Mouse (Mus musculus): ENCODE measurements around the gene Gm8126.
"Not testable (repeated sequence)": the region's sequence is repeated elsewhere in the genome, so short reads cannot be mapped to it uniquely, and the experiment has no call there.

The Gm8126 gene

DNA sequence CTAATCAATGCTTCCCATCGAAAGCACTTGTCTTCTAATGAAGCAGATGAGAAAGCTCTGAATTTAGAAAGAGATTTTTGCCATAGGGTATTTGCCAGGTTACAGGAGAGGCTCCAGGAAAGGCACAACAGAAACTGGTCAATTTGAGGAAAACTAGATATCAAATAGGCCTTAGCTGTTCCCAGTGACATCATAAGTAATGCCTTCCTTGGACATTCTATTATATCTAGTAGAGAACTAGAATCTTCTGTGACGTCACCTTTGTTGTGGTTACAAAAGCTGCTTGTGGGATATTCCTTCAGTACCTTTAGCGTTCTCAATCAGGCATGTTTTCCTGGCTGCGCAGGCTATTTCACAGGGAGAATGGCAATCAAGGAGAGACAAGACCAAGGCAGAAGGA is at the start of gene Gm8126:
Gene Gm8126, plus strand, starts transcription at position 301 of the 400 bp plus-strand sequence.
- not testable (repeated sequence) for DNase-seq (ENCODE audit: low read depth, low spot score)

DNA sequence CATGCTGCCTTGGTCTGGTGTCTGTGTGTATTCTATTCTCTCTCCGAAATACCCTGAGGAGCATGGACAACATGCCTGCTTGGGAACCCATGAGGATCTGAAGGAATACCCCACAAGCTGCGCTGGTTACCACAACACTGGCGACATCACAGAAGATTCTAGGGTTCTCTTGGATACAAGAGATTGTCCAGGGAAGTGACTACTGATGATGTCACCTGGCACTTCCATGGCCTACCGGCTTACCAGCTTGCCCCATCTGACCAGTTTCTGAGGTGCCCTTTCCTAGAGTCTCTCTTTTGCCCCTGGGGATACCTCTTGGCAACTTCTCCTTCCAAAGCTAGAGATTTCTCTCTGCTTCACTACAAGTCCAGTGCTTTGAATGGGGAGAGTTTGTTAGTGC is 23.2 kb upstream of the Gm8126 start, which contains the start of gene Gm8122:
Gene Gm8122, minus strand, starts transcription at position 101 of the 400 bp plus-strand sequence.
- DNase-seq (ENCODE audit: low read depth, low spot score), result not testable (repeated sequence)

DNA sequence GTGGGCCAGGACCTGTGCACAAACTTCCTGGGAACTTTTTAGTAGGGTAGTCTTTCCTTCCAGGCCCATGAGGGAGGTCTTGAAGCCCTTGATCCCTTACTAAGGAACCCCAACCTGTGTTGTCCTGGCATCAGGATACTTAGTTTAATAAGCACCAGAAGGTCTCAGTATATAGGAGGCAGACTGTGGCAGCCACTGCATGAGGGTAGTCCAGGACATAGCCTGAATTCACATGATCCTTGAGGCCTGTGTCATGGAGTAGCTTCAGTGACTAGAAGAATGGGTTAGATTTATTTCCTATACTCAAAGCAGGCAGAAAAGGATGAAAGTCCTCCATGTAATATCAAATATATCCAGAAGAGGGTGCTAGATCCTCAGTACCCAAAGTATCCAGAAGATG is 20.7 kb upstream of the Gm8126 start:
- DNase-seq (ENCODE audit: low read depth, low spot score), result not testable (repeated sequence)

DNA sequence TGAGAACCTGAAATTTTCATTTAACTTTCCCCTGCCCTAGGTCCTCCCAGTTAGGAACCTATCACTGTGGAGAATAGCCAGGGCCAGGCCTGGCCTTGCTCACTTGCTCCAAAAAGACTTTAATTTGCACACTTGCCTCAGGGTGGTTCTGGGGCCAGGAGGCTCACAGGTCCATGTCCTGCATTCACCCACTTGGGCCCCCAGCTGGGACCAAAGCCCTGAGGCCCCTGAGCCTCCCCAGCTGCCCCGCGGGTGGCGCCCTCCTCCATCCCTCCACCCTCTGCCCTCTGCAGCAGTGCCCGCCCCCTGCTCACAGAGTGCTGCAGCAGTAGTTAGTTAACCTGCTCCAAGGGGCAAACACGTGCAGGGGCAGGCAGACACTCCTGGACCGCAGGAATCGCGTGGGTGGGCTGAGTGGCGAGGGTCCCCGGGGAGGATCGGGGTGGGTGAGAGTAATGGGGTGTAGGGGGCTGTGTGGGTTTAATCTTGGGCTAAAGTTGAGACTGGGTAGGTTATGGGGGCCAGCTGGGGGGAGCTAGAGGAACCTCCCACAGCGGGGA is 8.8 kb upstream of the Gm8126 start:
- not testable (repeated sequence) for DNase-seq (ENCODE audit: low read depth, low spot score)

DNA sequence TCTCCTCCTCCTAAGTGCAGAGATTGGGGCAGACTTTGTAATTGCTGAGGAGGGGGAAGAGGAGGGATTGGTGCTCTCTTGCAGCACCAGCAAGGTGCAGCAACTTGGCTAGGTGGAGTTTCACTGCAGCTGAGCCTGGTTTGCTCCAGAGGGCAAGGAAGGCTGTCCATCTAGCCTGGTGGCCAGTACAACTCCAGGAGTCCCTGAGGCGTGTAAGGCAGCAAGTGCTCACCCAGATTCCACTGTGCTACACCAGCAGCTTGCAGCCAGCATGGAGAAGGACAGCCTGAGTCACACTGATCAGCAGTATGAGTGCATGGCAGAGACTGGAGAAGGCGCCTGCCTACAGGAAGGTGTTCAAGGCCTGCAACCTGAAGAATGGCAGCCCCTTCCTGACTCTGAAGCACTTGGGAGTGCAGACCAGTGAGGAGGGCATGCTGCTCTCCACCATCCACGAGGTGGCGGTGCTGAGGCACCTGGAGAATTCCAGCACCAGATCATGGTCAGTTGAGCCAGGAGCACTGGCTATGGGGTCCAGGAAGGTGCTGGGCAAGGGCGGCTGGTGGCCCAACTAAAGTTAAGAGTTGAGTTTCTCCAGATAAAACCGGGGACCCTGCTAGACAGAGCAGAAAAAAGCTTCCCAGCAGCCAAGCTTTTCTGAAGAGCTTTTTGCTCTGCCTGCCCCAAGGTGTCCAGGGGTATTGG is 7.7 kb upstream of the Gm8126 start:
- not testable (repeated sequence) for DNase-seq (ENCODE audit: low read depth, low spot score)

DNA sequence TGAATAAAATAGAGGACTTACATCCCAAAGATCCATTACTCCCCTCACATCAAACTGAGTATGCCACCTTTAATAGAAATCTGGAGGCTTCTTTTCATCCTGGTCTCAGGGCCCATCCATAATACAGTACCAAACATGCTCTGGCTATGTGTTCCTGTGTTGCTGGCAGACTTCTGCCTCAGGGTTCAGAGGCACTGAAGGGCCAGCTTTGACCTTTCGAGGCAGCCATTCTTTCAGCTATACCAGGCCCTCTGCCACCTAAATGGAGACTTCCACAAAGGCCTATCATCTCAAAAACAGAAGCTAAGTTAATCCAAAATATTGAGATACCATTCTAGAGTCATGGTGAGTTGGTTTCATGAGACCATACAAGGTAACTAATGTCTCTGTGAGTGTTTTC is 1.9 kb upstream of the Gm8126 start:
- DNase-seq (ENCODE audit: low read depth, low spot score), result not testable (repeated sequence)

DNA sequence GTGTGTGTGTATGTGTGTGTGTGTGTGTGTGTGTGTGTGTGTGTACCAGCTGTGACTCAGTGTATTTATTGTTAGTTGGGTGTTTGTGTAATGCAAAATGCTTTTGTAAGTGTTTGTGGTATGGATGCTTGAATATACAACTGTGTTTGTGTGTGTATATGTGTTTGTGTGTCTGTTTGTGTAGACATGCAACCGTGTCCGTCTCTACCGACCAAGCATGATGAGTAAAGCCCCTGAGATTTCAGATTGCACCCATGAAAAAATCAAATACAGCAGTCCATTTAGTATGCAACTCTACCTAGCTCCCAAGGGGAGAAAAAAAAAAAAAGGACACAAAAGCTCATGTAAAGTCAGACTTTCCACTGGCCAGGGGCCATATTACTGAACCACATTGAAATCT is 5.0 kb downstream of the Gm8126 start:
- not testable (repeated sequence) for DNase-seq (ENCODE audit: low read depth, low spot score)

DNA sequence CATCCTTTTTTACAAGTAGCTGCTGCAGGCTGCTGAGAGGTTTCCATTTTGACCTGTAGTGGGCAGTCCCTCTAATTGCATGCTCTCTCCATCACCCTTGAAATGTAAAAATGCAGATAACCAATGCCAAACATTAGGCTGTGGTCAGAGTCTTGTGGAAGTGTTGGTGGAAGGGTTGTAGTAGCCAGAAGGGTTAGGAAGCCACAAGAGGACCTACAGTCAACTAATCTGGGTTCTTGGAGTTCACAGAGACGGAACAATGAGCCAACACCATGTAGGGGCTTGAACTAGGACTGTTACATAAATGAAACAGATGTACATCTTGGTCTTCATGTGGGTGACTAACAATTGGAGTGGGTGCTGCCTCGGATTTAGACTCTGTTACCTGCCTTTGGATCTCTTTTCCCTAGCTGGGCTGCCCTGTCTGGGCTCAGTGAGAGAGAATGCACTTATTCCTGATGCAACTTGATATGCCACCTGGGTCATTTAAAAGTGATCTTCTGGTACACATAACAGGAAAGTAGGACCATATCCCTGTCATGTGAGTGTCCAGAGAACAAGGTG is 10.2 kb downstream of the Gm8126 start:
- peak; percentile 1 for DNase-seq (ENCODE audit: low read depth, low spot score)

DNA sequence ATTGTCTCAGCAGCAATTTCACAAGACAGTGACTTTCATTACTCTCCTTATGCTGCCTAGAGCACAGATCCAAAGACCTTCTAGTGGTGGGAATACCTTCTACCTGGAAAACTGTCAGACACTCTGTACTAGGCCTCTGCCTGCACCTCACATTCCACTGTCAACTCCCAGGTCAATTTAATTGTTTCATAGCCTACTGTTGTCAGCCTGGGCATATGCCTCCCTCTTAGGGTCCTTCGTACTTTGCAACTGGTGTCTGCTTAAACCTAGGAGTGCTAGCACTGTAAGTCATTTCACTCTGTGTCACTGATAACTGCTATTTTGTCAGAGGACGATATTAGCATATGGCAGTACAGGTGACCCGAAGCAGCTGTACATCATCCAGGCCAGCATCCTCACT is 10.8 kb downstream of the Gm8126 start:
- not testable (repeated sequence) for DNase-seq (ENCODE audit: low read depth, low spot score)

DNA sequence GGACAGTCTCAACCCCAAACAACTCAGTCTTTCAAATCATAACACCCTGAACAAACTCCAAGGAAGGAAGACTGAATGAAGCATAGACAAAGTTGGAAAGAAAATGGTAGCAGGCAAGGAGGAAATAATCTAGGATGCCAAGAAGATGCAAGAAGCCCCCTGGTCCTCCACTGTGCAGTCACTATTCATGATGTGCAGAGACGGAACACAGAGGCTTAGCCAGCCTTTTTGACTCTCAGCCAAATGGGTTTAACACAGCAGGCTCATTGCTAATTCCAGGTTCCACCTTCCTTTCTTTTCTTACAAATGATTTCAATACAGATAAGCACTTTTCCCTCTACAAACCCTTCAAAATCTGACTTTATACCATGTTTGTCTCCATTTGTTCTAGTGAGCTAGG is 14.7 kb downstream of the Gm8126 start:
- not testable (repeated sequence) for DNase-seq (ENCODE audit: low read depth, low spot score)

DNA sequence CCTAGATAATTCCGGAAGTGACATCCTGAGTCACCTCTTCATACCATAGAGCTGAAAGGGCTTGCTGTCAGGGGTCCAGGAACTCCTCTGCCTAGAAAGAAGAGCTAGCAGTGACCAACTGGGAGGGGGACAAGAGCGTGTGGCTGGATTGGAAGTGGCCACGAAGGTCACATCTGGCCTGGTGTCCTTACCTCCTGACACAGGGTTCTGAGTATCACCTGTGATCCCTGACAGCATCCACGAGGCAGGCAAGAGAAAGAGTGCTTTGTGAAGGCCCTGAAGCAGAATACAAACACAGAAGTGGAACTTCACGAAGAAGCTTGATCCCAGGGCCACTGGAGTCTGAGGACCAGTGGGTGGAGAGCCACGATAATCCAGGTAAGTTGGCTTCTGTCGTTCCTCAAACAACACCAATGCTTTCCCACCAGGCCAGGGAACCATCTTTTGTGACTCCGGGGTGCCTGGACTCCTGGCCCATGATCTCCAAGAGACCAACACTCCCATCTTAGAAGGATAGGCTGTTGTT is 16.6 kb downstream of the Gm8126 start, which contains the start of gene Gm9732:
Gene Gm9732, plus strand, starts transcription at position 51 of the 526 bp plus-strand sequence.
- DNase-seq (ENCODE audit: low read depth, low spot score), result not testable (repeated sequence)

DNA sequence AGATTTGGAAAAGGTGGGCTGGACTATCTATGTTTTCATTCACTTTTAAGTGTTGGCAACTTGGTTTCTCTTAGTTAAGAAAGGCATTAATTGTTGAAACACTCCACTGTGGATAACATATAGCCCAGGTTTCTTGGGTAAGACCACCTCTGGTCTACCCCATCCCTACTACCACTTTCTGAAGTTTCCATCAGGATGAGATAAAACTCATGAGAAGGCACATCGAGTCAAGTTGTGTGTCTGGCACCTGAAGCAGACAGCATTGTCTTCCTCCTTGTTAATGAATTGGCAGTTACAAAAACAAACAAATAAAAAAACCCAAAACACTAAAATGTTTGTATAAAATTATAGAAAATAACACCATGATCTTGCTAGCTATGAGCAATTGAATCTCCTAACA is 17.3 kb downstream of the Gm8126 start:
- not testable (repeated sequence) for DNase-seq (ENCODE audit: low read depth, low spot score)

DNA sequence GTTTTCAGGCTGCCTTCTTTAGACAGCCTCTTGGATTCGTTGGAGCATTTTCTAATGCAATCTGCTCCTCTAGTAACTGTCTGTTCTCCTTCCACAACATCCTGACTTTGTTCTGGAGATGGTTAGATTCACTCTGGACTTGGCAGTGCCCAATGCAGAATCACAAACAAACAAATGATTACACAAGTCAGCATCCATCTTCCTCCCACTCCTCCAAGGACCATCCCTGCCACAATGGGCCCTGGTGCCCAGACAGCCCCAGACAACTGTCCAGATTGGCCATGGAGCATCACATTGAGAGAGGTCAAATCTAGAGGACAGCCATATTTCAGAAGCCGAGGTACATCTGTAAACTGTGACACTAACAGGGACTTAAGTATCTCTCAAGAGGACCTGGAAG is 19.0 kb downstream of the Gm8126 start:
- not testable (repeated sequence) for DNase-seq (ENCODE audit: low read depth, low spot score)

DNA sequence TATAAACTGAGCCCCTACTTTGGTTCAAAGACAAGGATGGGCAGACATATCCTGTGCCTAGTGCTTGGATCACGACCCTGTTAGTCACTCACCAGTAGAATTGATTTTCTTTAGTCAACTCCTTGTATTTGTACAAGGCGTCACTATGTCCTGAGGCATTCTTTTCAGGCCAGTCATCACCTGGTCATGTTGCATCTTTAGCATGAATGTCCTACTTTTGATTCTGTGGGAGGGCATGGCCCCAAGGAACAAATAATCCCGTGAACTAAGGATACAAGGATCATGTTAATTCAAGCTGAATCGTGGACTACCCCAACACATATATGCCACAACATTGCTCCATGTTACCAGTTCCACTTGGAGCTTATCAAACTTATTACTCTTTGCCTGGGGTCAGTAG is 19.7 kb downstream of the Gm8126 start:
- not testable (repeated sequence) for DNase-seq (ENCODE audit: low read depth, low spot score)

DNA sequence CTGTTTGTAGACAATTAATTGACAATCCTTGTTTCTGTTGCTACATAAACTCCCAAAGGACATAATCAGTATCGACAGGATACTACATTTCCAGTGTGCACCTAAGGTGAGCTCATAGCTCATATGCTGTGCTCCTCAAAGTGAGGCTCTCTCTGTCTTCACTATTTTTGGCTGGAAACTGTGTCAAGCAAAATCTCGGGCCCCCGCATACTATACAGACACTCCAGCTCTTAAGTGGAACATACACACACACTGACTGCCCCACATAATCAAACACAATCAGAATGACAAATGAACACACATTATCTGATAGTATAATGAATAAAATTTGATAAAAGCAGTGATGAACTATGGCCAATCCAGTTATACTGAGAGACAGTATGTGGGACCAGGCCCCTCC is 20.2 kb downstream of the Gm8126 start:
- peak; percentile 18 for DNase-seq (ENCODE audit: low read depth, low spot score)

DNA sequence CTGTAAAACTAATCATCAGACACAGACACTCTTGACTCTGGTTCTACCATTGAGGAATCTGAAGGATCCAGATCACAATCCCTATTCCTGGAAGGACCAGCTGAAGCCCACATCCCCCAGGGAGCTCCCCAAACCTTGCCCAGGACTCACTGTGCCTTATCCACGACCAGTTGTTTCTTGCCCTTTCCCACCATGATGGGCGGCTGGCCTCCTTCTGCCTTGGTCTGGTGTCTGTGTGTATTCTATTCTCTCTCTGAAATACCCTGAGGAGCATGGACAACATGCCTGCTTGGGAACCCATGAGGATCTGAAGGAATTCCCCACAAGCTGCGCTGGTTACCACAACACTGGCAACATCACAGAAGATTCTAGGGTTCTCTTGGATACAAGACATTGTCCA is 35.1 kb downstream of the Gm8126 start, which contains the start of gene Gm8127:
Gene Gm8127, minus strand, starts transcription at position 330 of the 400 bp plus-strand sequence.
- not testable (repeated sequence) for DNase-seq (ENCODE audit: low read depth, low spot score)
